Mouse (Mus musculus) C2C12 (cell line): ENCODE data around the gene Olfr648.

ENCODE experiments used
- CTCF ChIP-seq: IDR thresholded peaks from one replicate; pipeline ENCODE4 v1.5.1; 2011; ENCODE audit not compliant: control insufficient read depth, insufficient read depth, insufficient read length
- FOSL1 ChIP-seq: IDR thresholded peaks from one replicate; pipeline ENCODE4 v1.8.0; 2011; ENCODE audit warnings: mild to moderate bottlenecking, low read length; ENCODE audit not compliant: poor library complexity, insufficient read depth, severe bottlenecking
- MAX ChIP-seq: IDR thresholded peaks from one replicate; pipeline ENCODE4 v1.6.1; 2011; ENCODE audit warnings: mild to moderate bottlenecking, control low read depth
- MYOG ChIP-seq: IDR thresholded peaks from one replicate; pipeline ENCODE4 v1.6.1; 2011; ENCODE audit not compliant: control insufficient read depth, insufficient read length; ENCODE audit errors: extremely low read depth

GRCm38 (mm10) chr7:104183292-104183691 lies at the start of gene Olfr648:
- no peak for TF ChIP-seq FOSL1
- no peak for TF ChIP-seq CTCF
- TF ChIP-seq MYOG = no peak
- no peak for TF ChIP-seq MAX
